10 mouse cellular contexts compared by ENCODE assay signal in the genomic region with DNA sequence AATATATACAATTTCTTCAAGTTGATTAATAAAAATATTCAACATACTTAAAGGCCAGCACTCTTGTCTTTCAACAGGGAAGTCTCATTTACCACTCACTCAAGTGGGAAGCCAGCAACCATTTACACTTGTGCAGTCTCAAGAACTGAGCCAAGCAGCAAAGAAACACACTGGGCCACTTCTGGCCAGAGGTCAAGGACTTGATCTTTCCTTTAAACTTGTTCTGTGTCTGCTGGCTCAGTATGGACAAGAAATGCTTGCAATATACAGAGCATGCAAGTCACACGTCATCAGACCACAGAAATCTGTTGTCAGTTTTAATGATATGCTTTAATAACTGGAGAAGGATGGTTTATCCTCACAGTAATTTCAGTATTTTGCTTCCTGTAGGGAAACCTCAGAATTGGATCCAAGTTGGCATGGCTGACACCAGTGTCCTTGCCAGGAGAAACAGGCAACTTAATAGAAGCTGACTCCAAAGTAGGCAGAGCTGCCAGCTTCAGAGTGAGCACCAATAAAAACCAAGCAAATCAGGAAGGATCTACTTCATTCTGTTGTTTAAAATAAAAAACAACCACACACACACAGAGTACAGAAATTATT.
DNase-seq lines count a peak whose midpoint lies in the region; ATAC-seq and TF ChIP-seq lines count a peak whose summit lies in the region.
"Had no signal": no experiment of that assay in that cellular context is flagged by ENCODE, and none has a peak within 500 bp of the region (broad histone marks: within the 10 kb centered on the region; RNA-seq: fewer than 3 reads in every experiment).

No protein-coding gene starts in this region.

- WGBS in kidney, adult 2 months = 82% methylated on average over 1 of the region's 1 CpGs
- 24% methylated on average over 1 of the region's 1 CpGs for WGBS in lung, embryonic 16.5 days

- H3K4me2 ChIP-seq in lung, embryonic 16.5 days (ENCODE audit: low read depth, low read length) = no peak overlapping the region
- H3K4me2 ChIP-seq: liver, embryonic 15.5 days had no signal

- no peak overlapping the region for H3K4me3 ChIP-seq in kidney, adult 2 months (ENCODE audit: insufficient read depth, low read depth, low read length)
- H3K4me3 ChIP-seq in lung, embryonic 16.5 days (ENCODE audit: low read length) = no peak overlapping the region
- H3K4me3 ChIP-seq: liver, embryonic 15.5 days had no signal

- H3K4me1 ChIP-seq in kidney, adult 2 months (ENCODE audit: control insufficient read depth, insufficient read depth, low read length) = no peaks in the 10 kb centered on the region
- peaks cover 9% of the 10 kb centered on the region for H3K4me1 ChIP-seq in lung, embryonic 16.5 days (replicated peaks; ENCODE audit: control insufficient read depth, insufficient read depth, low read length)
- H3K4me1 ChIP-seq: liver, embryonic 15.5 days had no signal

- no peak overlapping the region for H3K27ac ChIP-seq in kidney, adult 2 months (ENCODE audit: insufficient read depth, low read depth, low read length)
- H3K27ac ChIP-seq in lung, embryonic 16.5 days (ENCODE audit: low read length) = no peak overlapping the region; the same call in 1 of the 2 replicates
- H3K27ac ChIP-seq: liver, embryonic 15.5 days had no signal

- no peak for TF ChIP-seq POLR2A in kidney, adult 2 months (IDR thresholded peaks at IDR 0.05; ENCODE audit: low read depth, low read length)

- no peaks in the 10 kb centered on the region for H3K27me3 ChIP-seq in kidney, adult 2 months (replicated peaks; ENCODE audit: control insufficient read depth, insufficient read depth, low read length)
- H3K27me3 ChIP-seq in lung, embryonic 16.5 days (ENCODE audit: control insufficient read depth, insufficient read depth, low read depth, low read length) = no peaks in the 10 kb centered on the region
- H3K27me3 ChIP-seq: liver, embryonic 15.5 days had no signal

- H3K36me3 ChIP-seq in kidney, adult 2 months (ENCODE audit: control insufficient read depth, insufficient read depth, low read length) = no peaks in the 10 kb centered on the region
- no peaks in the 10 kb centered on the region for H3K36me3 ChIP-seq in lung, embryonic 16.5 days (ENCODE audit: control insufficient read depth, insufficient read depth, low read length)
- H3K36me3 ChIP-seq: liver, embryonic 15.5 days had no signal

- peak; percentile 24 for DNase-seq in cerebellum, adult 9-10 months
- peak; percentile 20 for DNase-seq in kidney, adult 2 months
- DNase-seq in kidney, postnatal 10 days = no peak
- peak; percentile 55 for DNase-seq in brain, adult 2 months (ENCODE audit: low read depth, low spot score)
- DNase-seq in frontal cortex, postnatal 36 days (ENCODE audit: low spot score in 2 of 2) = no peak
- DNase-seq in urinary bladder, postnatal 14 days (ENCODE audit: low spot score) = no peak
- DNase-seq: kidney, adult 11 months had no signal

- ATAC-seq in cerebellum, adult (ENCODE audit: insufficient number of reproducible peaks, low FRiP score, low TSS enrichment) = no peak
- ATAC-seq in lung, embryonic 16.5 days (ENCODE audit: low read depth) = peak; percentile 95

- H3K9ac ChIP-seq in lung, embryonic 16.5 days (ENCODE audit: low read length) = no peak overlapping the region
- H3K9ac ChIP-seq: liver, embryonic 15.5 days had no signal

- no peaks in the 10 kb centered on the region for H3K9me3 ChIP-seq in lung, embryonic 16.5 days (ENCODE audit: control insufficient read depth, low read length)
- H3K9me3 ChIP-seq: liver, embryonic 15.5 days had no signal

- no peak for TF ChIP-seq CTCF in kidney, adult 2 months (conservative IDR thresholded peaks at IDR 0.05; ENCODE audit: insufficient read depth, insufficient read length, low read depth, low read length)

Comparison
In these comparisons a context has a peak if more than half of its experiments do, and no peak if none do; other contexts are left out.
1. DNase-seq: peak in cerebellum, adult 9-10 months (single experiment), kidney, adult 2 months (single experiment) and brain, adult 2 months (single experiment); none in kidney, postnatal 10 days (single experiment), frontal cortex, postnatal 36 days (0 of 2) and urinary bladder, postnatal 14 days (single experiment).